Mouse (Mus musculus): Measurements from ENCODE around the gene Ctbs.
A peak's percentile ranks its signal among the peaks of the same experiment; 100 is the strongest.
"Not testable (repeated sequence)": the region's sequence is repeated elsewhere in the genome, so short reads cannot be mapped to it uniquely, and the experiment has no call there.

Gene Ctbs

GRCm38 (mm10) chr3:146449745-146450250 is at the start of gene Ctbs:
Ctbs (plus strand) TSS chr3:146449795.
- DNase-seq = no peak

- no peak for DNase-seq
These were observed 45.8 kb upstream of the Ctbs start for GRCm38 (mm10) chr3:146403770-146404169.

- peak; percentile 97 to 98 for DNase-seq
These were observed 45.0 kb upstream of the Ctbs start, which contains the start of gene Ssx2ip for GRCm38 (mm10) chr3:146404311-146405201. Ssx2ip (plus strand) TSS chr3:146404642.

GRCm38 (mm10) chr3:146405213-146406006 is 44.2 kb upstream of the Ctbs start:
- DNase-seq = no peak

GRCm38 (mm10) chr3:146406007-146406341 is 43.6 kb upstream of the Ctbs start:
- peak; percentile 59 to 60 for DNase-seq

DNA sequence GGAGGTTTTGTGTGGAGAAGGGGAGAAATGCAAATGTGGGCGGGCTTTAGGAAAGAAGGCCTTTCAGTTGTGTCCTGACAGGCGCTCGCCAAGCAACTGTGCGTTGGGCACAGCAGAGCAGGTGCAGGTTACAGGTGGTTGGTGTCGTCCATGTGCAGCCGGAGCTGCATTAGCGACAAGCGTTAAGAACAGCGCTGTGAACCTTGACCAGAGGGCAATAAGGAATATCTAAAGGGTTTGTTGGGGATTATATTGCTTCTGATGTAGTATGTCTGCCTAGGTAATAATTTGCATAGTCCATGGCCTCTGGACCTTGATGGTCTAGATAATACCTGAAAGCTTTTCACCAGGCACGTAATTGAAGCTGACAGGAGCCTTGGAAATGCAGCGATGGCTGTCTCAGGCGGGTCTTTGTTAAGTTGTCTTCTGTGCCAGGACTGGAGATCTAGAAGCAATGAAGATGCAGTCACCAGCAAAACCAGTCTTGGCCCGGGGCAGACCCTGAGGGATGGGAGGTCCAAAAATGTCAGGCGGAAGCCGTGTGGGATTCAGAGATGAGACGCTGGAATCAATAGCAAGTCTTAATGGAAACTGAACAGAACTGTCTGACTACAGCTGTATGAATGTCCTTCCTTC is 42.4 kb upstream of the Ctbs start:
- DNase-seq = no peak

GRCm38 (mm10) chr3:146410114-146410513 is 39.5 kb upstream of the Ctbs start:
- no peak for DNase-seq

- DNase-seq = no peak
These were observed 37.6 kb upstream of the Ctbs start for GRCm38 (mm10) chr3:146412008-146412407.

DNA sequence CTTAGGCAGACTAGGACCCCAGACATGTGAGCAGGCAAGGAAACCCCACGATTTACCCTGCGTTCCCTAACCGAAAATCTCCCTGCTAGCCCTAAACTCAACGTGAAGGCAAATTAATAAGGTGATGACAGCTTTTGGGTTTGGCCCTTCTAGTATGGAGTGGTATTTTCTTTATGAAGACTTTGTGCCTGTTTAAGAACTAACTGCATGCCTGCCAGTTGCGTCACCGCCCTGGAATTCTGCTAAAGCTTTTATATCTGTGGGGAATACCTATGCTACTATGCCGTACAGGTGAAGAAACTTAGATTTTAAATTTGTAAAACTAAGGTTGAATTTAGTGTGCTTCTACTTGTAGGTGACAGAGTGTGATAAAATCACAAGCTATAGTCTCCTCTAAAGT is 37.1 kb upstream of the Ctbs start:
- no peak for DNase-seq

GRCm38 (mm10) chr3:146413016-146413415 is 36.6 kb upstream of the Ctbs start:
- DNase-seq = no peak

GRCm38 (mm10) chr3:146413992-146414391 is 35.6 kb upstream of the Ctbs start:
- no peak for DNase-seq

DNA sequence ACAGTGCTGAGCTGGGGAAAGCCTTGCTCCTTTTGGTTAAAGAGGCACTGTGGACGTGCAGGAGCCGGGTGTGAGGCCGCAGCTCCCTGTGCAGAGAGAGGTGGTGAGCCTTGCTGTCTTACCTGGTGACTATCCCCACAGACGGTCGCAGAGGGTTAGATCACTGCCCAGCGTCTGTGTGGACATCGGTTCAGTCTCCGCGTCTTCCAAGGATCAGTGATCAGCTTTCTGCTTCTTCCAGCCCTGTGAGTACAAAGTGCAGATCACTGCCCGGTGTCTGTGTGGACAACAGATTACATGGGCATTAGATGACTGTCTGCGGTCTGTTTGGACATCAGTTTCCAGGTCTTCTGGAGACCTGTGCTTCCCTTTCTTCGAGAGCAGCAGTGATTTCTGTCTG is 35.0 kb upstream of the Ctbs start:
- no peak for DNase-seq

- DNase-seq = no peak
These were observed 31.7 kb upstream of the Ctbs start for GRCm38 (mm10) chr3:146417873-146418272.

GRCm38 (mm10) chr3:146418901-146419300 is 30.7 kb upstream of the Ctbs start:
- DNase-seq = no peak

DNA sequence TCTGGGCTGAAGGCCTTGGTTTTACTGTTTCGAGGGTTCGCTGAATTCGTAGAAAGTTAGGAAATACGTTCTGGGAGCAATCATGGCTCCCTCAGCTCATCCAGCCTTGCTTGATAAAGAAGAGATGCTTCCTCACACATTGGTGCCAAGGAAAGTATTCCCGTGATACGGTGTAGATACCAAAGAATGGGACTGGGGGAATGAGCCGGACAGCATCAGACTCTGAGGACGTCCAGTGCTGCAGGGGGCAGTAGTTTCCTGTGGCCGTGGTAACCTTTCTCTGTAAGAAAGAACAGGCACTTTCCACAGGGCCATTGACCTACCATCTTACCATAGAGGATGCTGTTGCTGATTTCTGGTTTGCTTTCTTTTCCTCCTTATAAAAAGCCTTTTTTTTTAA is 30.1 kb upstream of the Ctbs start:
- no peak for DNase-seq

- DNase-seq = no peak
These were observed 29.5 kb upstream of the Ctbs start for GRCm38 (mm10) chr3:146419992-146420537.

DNA sequence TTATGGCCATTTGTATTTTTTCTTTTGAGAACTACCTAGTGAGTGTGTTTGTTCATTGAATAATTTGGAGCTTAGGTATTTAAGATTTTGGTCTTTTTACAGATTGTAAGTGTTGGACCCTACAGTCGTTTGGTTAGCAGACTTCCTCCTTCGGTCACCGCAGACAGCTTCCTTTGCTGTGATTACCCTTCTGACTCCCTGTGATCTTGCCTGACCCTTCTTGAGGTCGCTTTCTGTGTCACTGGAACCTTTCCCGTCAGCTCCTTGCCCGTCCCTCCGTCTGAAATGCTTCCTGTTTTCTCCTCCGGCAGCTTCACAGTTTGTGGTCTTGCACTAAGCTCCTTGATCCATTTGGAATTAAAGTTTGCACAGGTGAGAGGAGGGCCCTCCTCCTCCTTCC is 27.8 kb upstream of the Ctbs start:
- no peak for DNase-seq

DNA sequence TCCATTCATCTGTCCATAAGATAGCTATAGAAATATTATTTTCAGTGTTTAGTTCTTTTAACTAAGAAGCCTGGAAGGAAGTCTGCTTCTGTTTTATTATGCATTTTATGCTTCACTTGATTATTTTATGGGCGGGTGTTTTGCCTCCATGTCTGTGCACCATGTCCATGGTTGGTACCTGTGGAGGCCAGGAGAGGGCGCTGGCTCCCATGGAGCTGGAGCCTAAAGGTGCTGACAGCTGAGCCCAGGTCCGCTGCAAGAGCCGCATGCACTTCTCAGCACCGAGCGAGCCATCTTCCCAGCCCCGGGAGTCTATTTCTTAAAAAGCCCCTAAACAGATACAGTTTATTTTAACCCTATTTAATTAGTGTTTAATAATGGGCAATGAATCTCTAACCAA is 25.9 kb upstream of the Ctbs start:
- no peak for DNase-seq

- no peak for DNase-seq
These were observed 25.2 kb upstream of the Ctbs start for GRCm38 (mm10) chr3:146424306-146424900.

- DNase-seq = no peak
These were observed 23.7 kb upstream of the Ctbs start for GRCm38 (mm10) chr3:146425902-146426301.

DNA sequence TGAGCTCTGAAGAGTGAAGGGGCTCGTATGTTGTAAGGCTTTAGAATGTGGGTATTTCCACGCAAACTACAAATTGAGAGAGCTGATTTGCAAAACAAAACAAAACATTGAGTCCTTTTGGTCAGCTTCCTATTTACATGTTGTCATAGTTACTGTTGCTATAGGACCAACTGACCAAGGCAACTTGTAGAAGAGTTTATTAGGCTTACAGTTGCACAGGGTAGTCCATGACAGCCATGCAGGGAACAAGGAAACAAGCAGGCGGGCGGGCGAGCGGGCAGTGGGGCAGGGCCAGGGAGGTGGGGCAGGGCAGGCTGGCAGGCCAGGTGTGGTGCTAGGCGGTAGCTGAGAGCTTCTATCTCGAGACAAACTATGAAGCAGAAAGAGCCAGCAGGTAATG is 23.1 kb upstream of the Ctbs start:
- no peak for DNase-seq

- not testable (repeated sequence) for DNase-seq
These were observed 16.5 kb upstream of the Ctbs start for GRCm38 (mm10) chr3:146433063-146433462.
